10 mouse cellular contexts compared by ENCODE assay signal in the genomic region with DNA sequence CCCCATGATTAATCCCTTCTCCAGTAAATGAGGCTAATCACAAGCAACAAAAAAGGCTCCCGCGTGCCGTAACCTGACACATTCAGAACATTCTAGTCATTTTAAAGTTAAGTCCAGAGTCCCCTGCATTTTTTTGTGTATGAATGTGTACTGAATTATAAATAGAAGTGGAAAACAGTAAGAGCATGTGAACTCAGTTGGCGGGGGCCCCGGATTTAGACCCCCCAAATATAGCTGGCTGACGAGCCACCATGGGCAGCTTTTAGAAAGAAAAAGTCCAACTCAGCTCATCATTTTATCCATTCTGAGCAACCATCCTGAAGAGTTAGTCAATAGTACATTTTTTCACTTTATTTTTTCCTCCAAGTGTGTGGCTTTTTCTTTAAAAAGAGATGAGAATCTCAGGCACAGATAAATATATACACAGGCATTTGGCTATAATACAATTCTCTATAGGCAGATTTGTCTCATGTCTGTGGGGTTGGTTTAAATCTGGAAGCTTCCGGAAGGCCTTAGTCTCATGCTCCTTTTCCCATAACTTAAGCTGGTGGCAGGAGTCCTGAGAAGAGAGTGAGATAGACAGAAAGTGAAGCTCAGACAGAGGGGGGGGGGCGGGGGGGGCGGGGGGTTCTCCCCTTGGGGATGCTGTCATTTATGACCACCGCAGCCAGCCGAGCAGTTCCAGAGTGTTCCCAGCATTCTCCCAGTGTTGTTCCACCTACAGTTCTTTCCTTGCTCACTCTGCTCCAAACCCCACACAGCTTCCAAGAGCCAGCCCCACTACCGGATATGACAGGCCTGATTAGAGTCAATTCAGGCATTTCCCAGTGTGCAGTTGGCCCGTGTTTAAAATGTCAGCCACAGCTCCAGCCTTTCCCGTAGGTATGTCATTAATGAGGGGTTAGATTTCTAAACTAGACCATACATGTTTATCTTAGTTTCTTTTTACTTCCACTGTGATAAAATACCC. TPM values are rescaled to one million over a fixed set of nuclear protein-coding genes. Genes with fewer than 3 reads are reported as not detected.
DNase-seq lines count a peak whose midpoint lies in the region; ATAC-seq and TF ChIP-seq lines count a peak whose summit lies in the region.
"Had no signal": no experiment of that assay in that cellular context is flagged by ENCODE, and none has a peak within 500 bp of the region (broad histone marks: within the 10 kb centered on the region; RNA-seq: fewer than 3 reads in every experiment).

No protein-coding gene starts in this region.

- H3K27ac ChIP-seq in left cerebral cortex, adult 2 months: peak overlapping the region; percentile 71
- peak overlapping the region; percentile 71 for H3K27ac ChIP-seq in embryonic facial prominence, embryonic 14.5 days (replicated peaks; ENCODE audit: low read depth, low read length)
- peak overlapping the region; percentile 64 for H3K27ac ChIP-seq in heart, embryonic 15.5 days
- H3K27ac ChIP-seq in liver, embryonic 11.5 days (ENCODE audit: low read depth, low read length): no peak overlapping the region
- H3K27ac ChIP-seq: hindbrain, postnatal 0 days had no signal

- peak; percentile 84 for ATAC-seq in embryonic facial prominence, embryonic 14.5 days (ENCODE audit: low read depth)
- ATAC-seq in heart, embryonic 15.5 days (replicated peaks; ENCODE audit: insufficient number of reproducible peaks, insufficient read depth, low FRiP score, low read depth): peak; percentile 77
- no peak for ATAC-seq in liver, embryonic 11.5 days (replicated peaks; ENCODE audit: low FRiP score)
- ATAC-seq: hindbrain, postnatal 0 days had no signal

- WGBS in embryonic facial prominence, embryonic 14.5 days: 52% methylated on average over 10 of the region's 14 CpGs
- 41% methylated on average over 14 of the region's 14 CpGs for WGBS in heart, embryonic 15.5 days
- WGBS in liver, embryonic 11.5 days: 71% methylated on average over 14 of the region's 14 CpGs

- H3K9me3 ChIP-seq in embryonic facial prominence, embryonic 14.5 days (ENCODE audit: control insufficient read depth, low read length): no peaks in the 10 kb centered on the region
- no peaks in the 10 kb centered on the region for H3K9me3 ChIP-seq in heart, embryonic 15.5 days (replicated peaks)
- no peaks in the 10 kb centered on the region for H3K9me3 ChIP-seq in liver, embryonic 11.5 days (ENCODE audit: control insufficient read depth, low read length)

- intact Hi-C loops in left cerebral cortex, adult 2 months (cut with DNase I): no loop called here
- intact Hi-C loops in gastrocnemius, postnatal 36 days (cut with DNase I): no loop called here

- no peak for TF ChIP-seq CTCF in left cerebral cortex, adult 2 months (IDR thresholded peaks at IDR 0.05)

- no peak overlapping the region for H3K9ac ChIP-seq in embryonic facial prominence, embryonic 14.5 days (ENCODE audit: low read depth, low read length)
- H3K9ac ChIP-seq in heart, embryonic 15.5 days: no peak overlapping the region
- H3K9ac ChIP-seq in liver, embryonic 11.5 days (ENCODE audit: low read depth, low read length): no peak overlapping the region

- H3K4me3 ChIP-seq in left cerebral cortex, adult 2 months: no peak overlapping the region
- no peak overlapping the region for H3K4me3 ChIP-seq in embryonic facial prominence, embryonic 14.5 days (ENCODE audit: low read depth, low read length)
- H3K4me3 ChIP-seq in heart, embryonic 15.5 days: no peak overlapping the region
- no peak overlapping the region for H3K4me3 ChIP-seq in liver, embryonic 11.5 days (ENCODE audit: low read depth, low read length)

- no peak for DNase-seq in left cerebral cortex, adult 2 months (ENCODE audit: extremely low spot score in 1 of 2, low spot score in 2 of 2)
- DNase-seq in left cerebral cortex, adult 11 months (ENCODE audit: low spot score): no peak
- peak; percentile 86 for DNase-seq in embryonic facial prominence, embryonic 14.5 days (ENCODE audit: low spot score)
- peak; percentile 51 to 53 for DNase-seq in right cerebral cortex, adult 2 months (ENCODE audit: low spot score in 2 of 2)
- no peak for DNase-seq in thymus, postnatal 4 days
- no peak for DNase-seq in gastrocnemius, postnatal 36 days
- no peak for DNase-seq in liver, embryonic 11.5 days (ENCODE audit: low spot score)
- DNase-seq: cerebellum, adult 8-10 months had no signal

- no peaks in the 10 kb centered on the region for H3K27me3 ChIP-seq in embryonic facial prominence, embryonic 14.5 days (replicated peaks; ENCODE audit: control insufficient read depth, insufficient read depth, low read length)
- no peaks in the 10 kb centered on the region for H3K27me3 ChIP-seq in heart, embryonic 15.5 days
- H3K27me3 ChIP-seq in liver, embryonic 11.5 days (replicated peaks; ENCODE audit: control insufficient read depth, insufficient read depth, low read length): no peaks in the 10 kb centered on the region

- peaks cover 12% of the 10 kb centered on the region; the same call in 1 of the 2 replicates for H3K4me1 ChIP-seq in embryonic facial prominence, embryonic 14.5 days (ENCODE audit: control insufficient read depth, insufficient read depth, low read length)
- peaks cover 24% of the 10 kb centered on the region for H3K4me1 ChIP-seq in heart, embryonic 15.5 days (replicated peaks)
- H3K4me1 ChIP-seq in liver, embryonic 11.5 days (replicated peaks; ENCODE audit: control insufficient read depth, insufficient read depth, low read length): peaks cover 11% of the 10 kb centered on the region; the same call in 1 of the 2 replicates

- no peaks in the 10 kb centered on the region for H3K36me3 ChIP-seq in embryonic facial prominence, embryonic 14.5 days (ENCODE audit: control insufficient read depth, insufficient read depth, low read length)
- H3K36me3 ChIP-seq in heart, embryonic 15.5 days: no peaks in the 10 kb centered on the region
- no peaks in the 10 kb centered on the region for H3K36me3 ChIP-seq in liver, embryonic 11.5 days (ENCODE audit: control insufficient read depth, insufficient read depth, low read length)

- H3K4me2 ChIP-seq in embryonic facial prominence, embryonic 14.5 days (ENCODE audit: low read depth, low read length): no peak overlapping the region
- H3K4me2 ChIP-seq in heart, embryonic 15.5 days: no peak overlapping the region
- H3K4me2 ChIP-seq in liver, embryonic 11.5 days: no peak overlapping the region

RNA-seq across cellular contexts. Expression of gene E2f6, which starts 34.1 kb away (rescaled TPM):
- total RNA-seq in left cerebral cortex, adult 2 months (2021): 10 to 100 TPM; 38.1 to 45.8 TPM
- 51.9 and 54.3 TPM in 2 replicates for polyA plus RNA-seq in embryonic facial prominence, embryonic 14.5 days (2014; fragmentation: Nextera tagmentation; extraction: Ambion mirVana)
- 40.5 and 43.8 TPM in 2 replicates for polyA plus RNA-seq in heart, embryonic 15.5 days (2015; fragmentation: Nextera tagmentation; extraction: Ambion mirVana)
- 100 to 1,000 TPM; 116 to 120 TPM for total RNA-seq in gastrocnemius, postnatal 36 days (2021)
- 42.7 and 49.0 TPM in 2 replicates for polyA plus RNA-seq in liver, embryonic 11.5 days (2014; fragmentation: Nextera tagmentation; extraction: Ambion mirVana)

RNA-seq across cellular contexts. Expression of gene Greb1, which starts 44.2 kb away (rescaled TPM):
- under 1 TPM; 0.96 to 0.97 TPM for total RNA-seq in left cerebral cortex, adult 2 months (2021)
- 1.3 TPM in 2 replicates for polyA plus RNA-seq in embryonic facial prominence, embryonic 14.5 days (2014; fragmentation: Nextera tagmentation; extraction: Ambion mirVana)
- 0.24 and 0.72 TPM in 2 replicates for polyA plus RNA-seq in heart, embryonic 15.5 days (2015; fragmentation: Nextera tagmentation; extraction: Ambion mirVana)
- 1 to 10 TPM in 1 of 2 experiments, under 1 TPM in 1; 0.86 to 1.1 TPM for total RNA-seq in gastrocnemius, postnatal 36 days (2021)
- 4.3 and 5.5 TPM in 2 replicates for polyA plus RNA-seq in liver, embryonic 11.5 days (2014; fragmentation: Nextera tagmentation; extraction: Ambion mirVana)

RNA-seq across cellular contexts. Expression of gene Rock2, which starts 49.8 kb away (rescaled TPM):
- 100 to 1,000 TPM; 154 to 161 TPM for total RNA-seq in left cerebral cortex, adult 2 months (2021)
- 19.6 and 23.5 TPM in 2 replicates for polyA plus RNA-seq in embryonic facial prominence, embryonic 14.5 days (2014; fragmentation: Nextera tagmentation; extraction: Ambion mirVana)
- 21.0 and 22.4 TPM in 2 replicates for polyA plus RNA-seq in heart, embryonic 15.5 days (2015; fragmentation: Nextera tagmentation; extraction: Ambion mirVana)
- total RNA-seq in gastrocnemius, postnatal 36 days (2021): 10 to 100 TPM; 75.7 to 78.2 TPM
- polyA plus RNA-seq in liver, embryonic 11.5 days (2014; fragmentation: Nextera tagmentation; extraction: Ambion mirVana): 11.7 and 14.4 TPM in 2 replicates

Comparison
In these comparisons a context has a peak if more than half of its experiments do, and no peak if none do; other contexts are left out.
1. DNase-seq: peak in embryonic facial prominence, embryonic 14.5 days (single experiment) and right cerebral cortex, adult 2 months (2 of 2); none in left cerebral cortex, adult 2 months (0 of 2), left cerebral cortex, adult 11 months (single experiment), thymus, postnatal 4 days (single experiment), gastrocnemius, postnatal 36 days (0 of 2) and liver, embryonic 11.5 days (single experiment).